7 mouse cellular contexts compared by ENCODE assay signal in genomic region chr11:88524437-88524789, GRCm38 (mm10).
DNase-seq lines count a peak whose midpoint lies in the region; ATAC-seq and TF ChIP-seq lines count a peak whose summit lies in the region.

No protein-coding gene starts in this region.

- TF ChIP-seq POLR2A in lung, adult 2 months (IDR thresholded peaks at IDR 0.05; ENCODE audit: borderline replicate concordance, extremely low read depth, low read depth, low read length), result no peak
- no peak for TF ChIP-seq POLR2A in small intestine, adult 2 months (IDR thresholded peaks at IDR 0.05; ENCODE audit: low read depth, low read length)

- H3K4me3 ChIP-seq in lung, embryonic 14.5 days (ENCODE audit: low read depth, low read length), result no peak overlapping the region
- no peak overlapping the region for H3K4me3 ChIP-seq in lung, adult 2 months (replicated peaks; ENCODE audit: extremely low read depth, low read depth, low read length)
- no peak overlapping the region for H3K4me3 ChIP-seq in forebrain, embryonic 13.5 days
- no peak overlapping the region for H3K4me3 ChIP-seq in intestine, embryonic 16.5 days (ENCODE audit: low read length)
- H3K4me3 ChIP-seq in small intestine, adult 2 months (ENCODE audit: low read depth, low read length), result no peak overlapping the region

- DNase-seq in lung, embryonic 14.5 days, result no peak
- no peak for DNase-seq in lung, adult 2 months
- no peak for DNase-seq in left cerebral cortex, postnatal 36 days (ENCODE audit: low spot score in 2 of 2)
- no peak for DNase-seq in right cerebral cortex, postnatal 36 days (ENCODE audit: low spot score in 2 of 2)

- H3K4me1 ChIP-seq in lung, embryonic 14.5 days (ENCODE audit: insufficient read depth), result peaks cover 53% of the 10 kb centered on the region
- H3K4me1 ChIP-seq in lung, adult 2 months (ENCODE audit: control insufficient read depth, insufficient read depth, low read length), result peaks cover 42% of the 10 kb centered on the region
- H3K4me1 ChIP-seq in forebrain, embryonic 13.5 days, result peaks cover 92% of the 10 kb centered on the region
- H3K4me1 ChIP-seq in intestine, embryonic 16.5 days (ENCODE audit: control insufficient read depth, insufficient read depth, low read length), result peaks cover 51% of the 10 kb centered on the region
- H3K4me1 ChIP-seq in small intestine, adult 2 months (ENCODE audit: control insufficient read depth, insufficient read depth, insufficient read length, low read length), result peaks cover 4% of the 10 kb centered on the region

- H3K27me3 ChIP-seq in lung, embryonic 14.5 days (ENCODE audit: insufficient read depth, low read length), result no peaks in the 10 kb centered on the region
- no peaks in the 10 kb centered on the region for H3K27me3 ChIP-seq in forebrain, embryonic 13.5 days
- no peaks in the 10 kb centered on the region for H3K27me3 ChIP-seq in intestine, embryonic 16.5 days (replicated peaks; ENCODE audit: control insufficient read depth, insufficient read depth, low read length)
- no peaks in the 10 kb centered on the region for H3K27me3 ChIP-seq in small intestine, adult 2 months (ENCODE audit: control insufficient read depth, insufficient read depth, low read length)

- no peak overlapping the region for H3K4me2 ChIP-seq in lung, embryonic 14.5 days
- no peak overlapping the region for H3K4me2 ChIP-seq in forebrain, embryonic 13.5 days
- H3K4me2 ChIP-seq in intestine, embryonic 16.5 days (ENCODE audit: low read depth, low read length), result no peak overlapping the region

- ATAC-seq in lung, embryonic 14.5 days (ENCODE audit: insufficient read depth), result peak; percentile 25
- no peak for ATAC-seq in forebrain, embryonic 13.5 days
- 0 out of 2 replicates have a peak, but pooled peaks have one; percentile 13 for ATAC-seq in intestine, embryonic 16.5 days

- H3K9me3 ChIP-seq in lung, embryonic 14.5 days (ENCODE audit: low read depth, low read length), result no peaks in the 10 kb centered on the region
- no peaks in the 10 kb centered on the region for H3K9me3 ChIP-seq in forebrain, embryonic 13.5 days (replicated peaks)
- H3K9me3 ChIP-seq in intestine, embryonic 16.5 days (ENCODE audit: control insufficient read depth, low read length), result no peaks in the 10 kb centered on the region

- H3K27ac ChIP-seq in lung, embryonic 14.5 days (ENCODE audit: low read depth), result peak overlapping the region; percentile 82
- peak overlapping the region; percentile 85 for H3K27ac ChIP-seq in forebrain, embryonic 13.5 days
- H3K27ac ChIP-seq in intestine, embryonic 16.5 days (ENCODE audit: low read length), result peak overlapping the region; percentile 80
- H3K27ac ChIP-seq in small intestine, adult 2 months (ENCODE audit: insufficient read depth, low read depth, low read length), result 0 out of 2 replicates have a peak overlapping the region, but pooled peaks have one; percentile 4

- TF ChIP-seq CTCF in lung, embryonic 14.5 days (IDR thresholded peaks at IDR 0.05; ENCODE audit: low read depth), result no peak
- no peak for TF ChIP-seq CTCF in lung, adult 2 months (IDR thresholded peaks at IDR 0.05; ENCODE audit: insufficient read depth, low read length)
- no peak for TF ChIP-seq CTCF in small intestine, adult 2 months (IDR thresholded peaks at IDR 0.05; ENCODE audit: extremely low read depth, insufficient read length, insufficient replicate concordance, low read depth, low read length)

- intact Hi-C loops in left cerebral cortex, postnatal 36 days (cut with DNase I), result no loop called here

- no peaks in the 10 kb centered on the region for H3K36me3 ChIP-seq in lung, embryonic 14.5 days (ENCODE audit: insufficient read depth)
- no peaks in the 10 kb centered on the region for H3K36me3 ChIP-seq in forebrain, embryonic 13.5 days (ENCODE audit: poor library complexity, severe bottlenecking)
- H3K36me3 ChIP-seq in intestine, embryonic 16.5 days (ENCODE audit: control insufficient read depth, insufficient read depth, low read length), result no peaks in the 10 kb centered on the region
- no peaks in the 10 kb centered on the region for H3K36me3 ChIP-seq in small intestine, adult 2 months (ENCODE audit: control insufficient read depth, insufficient read depth, low read length)

- H3K9ac ChIP-seq in lung, embryonic 14.5 days, result no peak overlapping the region
- peak overlapping the region; percentile 22; the same call in 1 of the 2 replicates for H3K9ac ChIP-seq in forebrain, embryonic 13.5 days
- no peak overlapping the region for H3K9ac ChIP-seq in intestine, embryonic 16.5 days (ENCODE audit: low read depth, low read length)

Comparison
In these comparisons a context has a peak if more than half of its experiments do, and no peak if none do; other contexts are left out.
1. H3K27ac ChIP-seq: peak in every context shown above with its lines; median percentile 85 in forebrain, embryonic 13.5 days; 82 in lung, embryonic 14.5 days; 80 in intestine, embryonic 16.5 days; 4 in small intestine, adult 2 months.